ENCODE assay signal across 8 mouse cellular contexts in the genomic region with DNA sequence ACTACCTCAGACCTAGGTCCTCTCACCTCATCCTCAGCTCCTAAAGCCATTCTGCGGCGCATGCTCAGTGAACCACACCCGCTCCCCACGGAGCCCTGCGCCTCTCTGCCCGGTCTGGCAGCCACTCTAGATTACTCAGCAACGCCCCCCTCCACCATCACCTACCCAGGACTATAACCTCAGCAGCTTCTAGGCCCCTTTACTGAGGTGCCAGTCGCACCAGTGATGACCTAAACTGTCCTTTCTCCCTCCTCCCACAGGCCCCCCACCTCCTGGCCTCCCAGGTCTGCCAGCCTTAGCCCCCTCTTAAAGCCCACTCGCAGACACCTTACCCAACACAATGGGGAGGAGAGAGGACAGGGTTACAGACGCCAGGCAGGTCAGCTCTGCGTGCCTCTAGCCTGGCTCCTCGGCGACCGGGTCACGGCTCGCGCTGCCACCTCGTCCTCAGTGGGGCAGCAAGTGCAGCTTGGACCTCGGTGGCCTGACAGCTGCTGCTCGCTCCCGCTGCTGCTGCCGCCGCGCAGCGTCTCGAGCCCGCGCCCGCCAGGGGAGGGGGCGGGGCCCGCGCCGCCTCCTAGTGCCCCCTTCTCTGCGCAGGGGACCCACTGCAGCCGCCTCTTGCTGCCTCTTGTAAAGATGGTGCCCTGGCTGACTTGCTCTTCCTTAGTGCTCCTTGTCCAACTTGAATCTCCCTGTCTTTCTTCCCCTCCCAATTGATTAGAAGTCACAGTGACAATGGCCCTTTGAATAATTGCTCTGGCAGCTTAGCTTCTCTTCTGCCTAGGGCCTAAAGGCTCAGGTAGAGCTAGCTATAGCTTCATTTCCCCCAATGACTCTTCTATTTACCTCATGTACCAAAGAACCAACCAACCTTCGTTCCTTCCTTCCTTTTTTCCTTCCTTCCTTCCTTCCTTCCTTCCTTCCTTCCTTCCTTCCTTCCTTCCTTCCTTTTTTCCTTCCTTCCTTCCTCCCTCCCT.
DNase-seq lines count a peak whose midpoint lies in the region.

A gene (minus strand): TSS at position 695 of the 980 bp plus-strand sequence.

- peak; percentile 3 for DNase-seq in thymus, postnatal 14 days
- no peak for DNase-seq in thymus, postnatal 25 days
- peak; percentile 66 to 69 for DNase-seq in cerebellum, postnatal 36 days
- DNase-seq in frontal cortex, postnatal 36 days (ENCODE audit: low spot score in 2 of 2), result peak; percentile 54 to 55
- peak; percentile 25 for DNase-seq in layer of hippocampus, adult 9-11 months
- peak; percentile 2 for DNase-seq in lung, postnatal 10 days
- DNase-seq in right cerebral cortex, postnatal 36 days (ENCODE audit: low spot score in 2 of 2), result peak; percentile 27 to 55
- DNase-seq in urinary bladder, postnatal 14 days (ENCODE audit: low spot score), result no peak

Comparison
In these comparisons a context has a peak if more than half of its experiments do, and no peak if none do; other contexts are left out.
1. DNase-seq: peak in thymus, postnatal 14 days (single experiment), cerebellum, postnatal 36 days (2 of 2), frontal cortex, postnatal 36 days (2 of 2), layer of hippocampus, adult 9-11 months (single experiment), lung, postnatal 10 days (single experiment) and right cerebral cortex, postnatal 36 days (2 of 2); none in thymus, postnatal 25 days (single experiment) and urinary bladder, postnatal 14 days (single experiment).